Mouse (Mus musculus): ENCODE results near the gene Sept1. TPM values are rescaled to one million over a fixed set of nuclear protein-coding genes. Genes with fewer than 3 reads are reported as not detected.

The Sept1 gene
- total RNA-seq, 2 experiments from 2014 or later: 2.8 TPM

- intact Hi-C loops (cut with DNase I): no loop called here
- DNase-seq: no peak
These were observed 9.1 kb downstream of the Sept1 start for GRCm38 (mm10) chr7:127223515-127224478.

- DNase-seq: no peak
- intact Hi-C loops (cut with DNase I): no loop called here
These were observed 9.8 kb downstream of the Sept1 start for GRCm38 (mm10) chr7:127223106-127223505.

- intact Hi-C loops (cut with DNase I): no loop called here
- no peak for DNase-seq
These were observed 12.5 kb downstream of the Sept1 start for GRCm38 (mm10) chr7:127220440-127220839.

- intact Hi-C loops (cut with DNase I): no loop called here
- DNase-seq: no peak
These were observed 14.3 kb downstream of the Sept1 start for GRCm38 (mm10) chr7:127218670-127219069.

GRCm38 (mm10) chr7:127217901-127218642, 14.9 kb downstream of the Sept1 start:
- DNase-seq: no peak
- intact Hi-C loops (cut with DNase I): no loop called here

- intact Hi-C loops (cut with DNase I): no loop called here
- DNase-seq: no peak
These were observed 15.5 kb downstream of the Sept1 start for GRCm38 (mm10) chr7:127217475-127217874.

- intact Hi-C loops (cut with DNase I): no loop called here
- no peak for DNase-seq
These were observed 16.6 kb downstream of the Sept1 start for GRCm38 (mm10) chr7:127216307-127216706.

- peak; percentile 65 to 69 for DNase-seq
- intact Hi-C loops (cut with DNase I): no loop called here
These were observed 17.7 kb downstream of the Sept1 start for GRCm38 (mm10) chr7:127214981-127215871.

- DNase-seq: no peak
- intact Hi-C loops (cut with DNase I): no loop called here
These were observed 18.4 kb downstream of the Sept1 start for GRCm38 (mm10) chr7:127214521-127214920.

GRCm38 (mm10) chr7:127213930-127214329, 19.0 kb downstream of the Sept1 start:
- DNase-seq: no peak
- intact Hi-C loops (cut with DNase I): loop anchor here (1.0 kb wide), 1 partner anchor 15 kb away; no protein-coding TSS in a partner anchor

GRCm38 (mm10) chr7:127213485-127213884, 19.4 kb downstream of the Sept1 start:
- intact Hi-C loops (cut with DNase I): loop anchor here (1.0 kb wide), 1 partner anchor 16 kb away; no protein-coding TSS in a partner anchor
- DNase-seq: peak in 1 of 2 experiments; percentile 39

GRCm38 (mm10) chr7:127212432-127213250, 20.3 kb downstream of the Sept1 start:
- intact Hi-C loops (cut with DNase I): loop anchor here (1.0 kb wide), 1 partner anchor 17 kb away; no protein-coding TSS in a partner anchor
- DNase-seq: no peak

- no peak for DNase-seq
- intact Hi-C loops (cut with DNase I): no loop called here
These were observed 21.8 kb downstream of the Sept1 start for GRCm38 (mm10) chr7:127211014-127211745.

- intact Hi-C loops (cut with DNase I): no loop called here
These were observed 22.7 kb downstream of the Sept1 start for GRCm38 (mm10) chr7:127210266-127210665.

GRCm38 (mm10) chr7:127209851-127210250, 23.1 kb downstream of the Sept1 start:
- DNase-seq: no peak
- intact Hi-C loops (cut with DNase I): no loop called here

More at GRCm38 (mm10) chr7:127210266-127210665, 22.7 kb downstream of the Sept1 start:
- no peak for DNase-seq

- peak; percentile 91 to 93 for DNase-seq
- intact Hi-C loops (cut with DNase I): no loop called here
These were observed 24.1 kb downstream of the Sept1 start, which contains the start of gene Mylpf for GRCm38 (mm10) chr7:127208553-127209438. TSS of gene Mylpf (plus strand) at chr7:127208890.

- no peak for DNase-seq
- intact Hi-C loops (cut with DNase I): no loop called here
These were observed 24.7 kb downstream of the Sept1 start, which contains the start of gene Tbc1d10b for GRCm38 (mm10) chr7:127208295-127208552. TSS of gene Tbc1d10b (minus strand) at chr7:127208468.

Measured in heart, postnatal 36 days (tissue).